Mouse (Mus musculus) heart, postnatal 0 days (tissue): ENCODE measurements around the gene Gm13119.
"Not testable (repeated sequence)": the region's sequence is repeated elsewhere in the genome, so short reads cannot be mapped to it uniquely, and the experiment has no call there.

Experiments used
- CTCF ChIP-seq: IDR thresholded peaks from 2 replicates; pipeline ENCODE4 v1.5.1; 2016; ENCODE audit warnings: antibody characterized with exemption, control low read depth, low read depth
- EP300 ChIP-seq: IDR thresholded peaks from 2 replicates; pipeline ENCODE4 v1.6.1; 2016; ENCODE audit warnings: antibody characterized with exemption, low read depth

DNA sequence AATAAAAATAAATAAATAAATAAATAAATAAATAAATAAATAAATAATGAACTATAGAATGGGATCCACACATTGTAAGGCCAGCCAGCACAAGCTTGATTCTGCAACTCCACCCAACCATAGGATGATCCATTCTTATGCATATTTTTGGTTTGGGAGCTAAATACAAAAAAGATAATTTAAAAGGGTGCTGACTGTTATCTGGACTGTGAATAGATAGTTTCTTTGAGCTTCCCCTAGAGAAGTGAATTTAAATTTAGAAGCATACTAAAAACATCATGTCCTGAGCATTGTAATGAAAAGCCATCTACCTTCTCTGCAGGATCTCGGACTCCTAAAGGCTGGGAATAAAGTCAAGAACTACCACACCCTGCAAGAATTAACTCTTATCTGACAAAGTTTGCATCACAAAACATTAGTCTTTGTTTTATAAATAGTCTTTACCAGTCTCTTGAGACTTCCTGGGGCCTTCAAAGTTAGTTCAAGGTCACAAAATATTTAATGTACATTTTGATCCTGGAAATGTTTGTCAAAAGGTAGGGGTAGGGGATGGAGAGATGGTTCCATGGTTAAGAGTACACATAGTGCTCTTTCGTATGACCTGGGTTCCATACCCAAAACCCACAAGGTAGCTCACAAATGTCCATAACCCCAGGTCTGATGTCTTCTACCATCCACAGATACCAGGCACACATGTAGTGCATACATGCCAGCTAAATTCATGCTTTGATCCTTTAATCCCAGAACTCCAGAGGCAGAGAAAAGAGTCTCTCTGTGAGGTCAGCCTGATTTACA is 44.9 kb upstream of the Gm13119 start:
- TF ChIP-seq EP300, CTCF: not testable (repeated sequence)
